Mouse (Mus musculus) olfactory bulb, adult 2 months (tissue): ENCODE data around the gene Eif5.

Source experiments
- CTCF ChIP-seq: fragments of 200-500 bp; IDR thresholded peaks from 2 replicates; pipeline ENCODE4 v1.5.1; 2012; ENCODE audit warnings: low read depth, mild to moderate bottlenecking, low read length, moderate library complexity; ENCODE audit not compliant: insufficient read depth
- POLR2A ChIP-seq: fragments of 200-500 bp; IDR thresholded peaks from 2 replicates; pipeline ENCODE4 v1.6.1; 2012; ENCODE audit warnings: mild to moderate bottlenecking, low read depth, low read length, moderate library complexity; ENCODE audit not compliant: insufficient read depth

DNA sequence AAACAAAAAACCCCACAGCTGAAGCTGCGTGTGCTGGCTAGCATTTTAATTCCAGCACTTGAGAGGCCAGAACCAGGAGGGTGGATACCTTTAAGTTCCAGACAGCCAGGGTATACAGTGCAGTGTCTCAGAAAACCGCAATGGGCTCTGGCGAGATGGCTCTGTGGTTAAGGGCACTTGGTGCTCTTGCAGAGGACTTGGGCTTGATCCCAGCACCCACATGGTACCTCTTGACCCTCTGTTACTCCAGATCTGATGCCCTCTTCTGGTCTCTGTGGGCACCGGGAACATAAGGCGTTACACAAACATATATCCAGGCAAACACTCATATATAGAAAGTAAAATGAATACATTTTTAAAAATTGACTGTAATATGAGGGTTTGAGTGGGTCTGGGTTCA is 27.5 kb downstream of the Eif5 start:
- no peak for TF ChIP-seq CTCF
- no peak for TF ChIP-seq POLR2A
